Mouse (Mus musculus): ENCODE results near the gene Iars2.
A peak's percentile ranks its signal among the peaks of the same experiment; 100 is the strongest.
"Not testable (repeated sequence)": the region's sequence is repeated elsewhere in the genome, so short reads cannot be mapped to it uniquely, and the experiment has no call there.

The Iars2 gene

GRCm38 (mm10) chr1:185331364-185331763 is 2.2 kb upstream of the Iars2 start:
- DNase-seq, result no peak

DNA sequence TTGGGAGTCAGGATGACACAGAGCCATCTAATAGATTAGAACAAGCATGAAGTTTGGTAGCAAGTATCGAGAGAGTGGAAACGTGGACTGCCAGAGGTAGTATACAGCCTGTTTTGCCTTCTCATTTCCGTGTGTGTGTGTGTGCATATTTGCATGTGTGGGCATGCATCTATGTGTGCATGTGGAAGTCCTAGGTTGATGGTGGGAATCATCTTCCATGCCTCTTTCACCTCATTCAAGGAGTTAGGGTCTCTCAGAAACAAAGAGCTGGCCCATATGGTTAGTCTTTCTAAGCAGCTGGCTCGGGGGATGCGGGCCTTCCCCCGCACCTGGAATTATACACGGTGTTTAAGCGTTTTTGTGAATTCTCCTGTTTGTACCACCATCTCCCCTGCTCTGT is 655 bp upstream of the Iars2 start:
- no peak for DNase-seq

- DNase-seq, result not testable (repeated sequence)
These were observed 1.3 kb downstream of the Iars2 start for GRCm38 (mm10) chr1:185327754-185328345.

- peak; percentile 27 for DNase-seq
These were observed 13.2 kb downstream of the Iars2 start for GRCm38 (mm10) chr1:185315846-185316568.

DNA sequence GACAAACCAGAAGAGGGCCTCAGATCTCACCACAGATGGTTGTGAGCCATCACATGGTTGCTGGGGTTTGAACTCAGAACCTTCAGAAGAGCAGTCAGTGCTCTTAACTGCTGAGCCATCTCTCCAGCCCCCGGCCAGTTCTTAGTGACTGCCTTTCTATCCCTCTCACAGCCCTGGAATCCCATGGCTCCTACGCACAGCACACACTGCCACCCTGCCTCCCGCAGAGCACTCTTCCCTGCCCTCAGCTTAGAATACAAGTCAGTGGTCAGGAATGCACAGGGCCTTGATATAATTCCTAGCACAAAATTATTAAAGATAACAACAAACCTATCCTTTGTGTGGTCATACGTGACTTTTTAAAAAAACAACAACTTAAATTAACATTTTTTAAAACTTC is 14.7 kb downstream of the Iars2 start:
- no peak for DNase-seq

DNA sequence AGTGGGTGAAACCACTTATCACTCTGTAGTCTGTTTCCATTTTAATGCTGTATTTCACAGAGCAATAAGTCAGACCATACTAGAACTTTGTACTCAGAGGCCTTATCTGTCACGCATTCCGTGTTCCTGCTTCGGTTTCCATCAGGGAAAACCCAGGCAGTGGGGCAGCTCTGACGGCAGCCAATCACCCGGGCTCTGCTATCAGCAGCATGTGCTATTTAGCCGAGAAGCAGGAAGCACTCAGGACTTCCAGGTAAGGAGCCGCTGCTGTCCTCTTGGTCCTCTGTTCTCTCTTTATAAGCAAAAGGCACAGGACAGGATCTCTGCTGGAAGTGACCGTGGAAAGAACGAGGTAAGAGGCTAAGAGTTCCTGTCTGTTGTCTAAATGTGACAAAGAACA is 17.2 kb downstream of the Iars2 start:
- DNase-seq, result no peak

GRCm38 (mm10) chr1:185308908-185309307 is 20.3 kb downstream of the Iars2 start:
- DNase-seq, result peak; percentile 26

- DNase-seq, result no peak
These were observed 20.9 kb downstream of the Iars2 start for GRCm38 (mm10) chr1:185308334-185308733.

GRCm38 (mm10) chr1:185307645-185308044 is 21.6 kb downstream of the Iars2 start:
- DNase-seq, result no peak

GRCm38 (mm10) chr1:185306836-185307235 is 22.4 kb downstream of the Iars2 start:
- DNase-seq, result no peak

- DNase-seq, result no peak
These were observed 26.4 kb downstream of the Iars2 start for GRCm38 (mm10) chr1:185302816-185303215.

DNA sequence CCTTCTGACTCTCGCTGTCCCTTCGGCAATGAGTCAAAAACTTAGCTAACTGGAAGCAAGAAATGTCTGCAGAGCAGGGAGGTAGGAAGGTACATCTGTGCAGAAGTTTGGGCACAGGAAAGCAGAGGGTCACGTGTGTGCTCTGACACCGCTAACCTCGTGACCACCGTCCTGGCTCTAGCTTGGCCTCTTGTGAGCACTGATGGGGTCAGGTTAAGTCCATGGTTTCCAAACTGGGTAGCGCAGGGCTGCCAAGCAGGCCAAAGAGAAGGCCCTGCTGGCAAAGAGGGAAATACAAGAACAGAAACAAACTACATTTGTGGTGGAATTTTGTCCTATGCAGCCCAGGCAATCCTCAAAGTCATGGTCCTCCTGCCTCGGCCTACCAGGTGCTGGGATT is 30.7 kb downstream of the Iars2 start:
- DNase-seq, result no peak

DNA sequence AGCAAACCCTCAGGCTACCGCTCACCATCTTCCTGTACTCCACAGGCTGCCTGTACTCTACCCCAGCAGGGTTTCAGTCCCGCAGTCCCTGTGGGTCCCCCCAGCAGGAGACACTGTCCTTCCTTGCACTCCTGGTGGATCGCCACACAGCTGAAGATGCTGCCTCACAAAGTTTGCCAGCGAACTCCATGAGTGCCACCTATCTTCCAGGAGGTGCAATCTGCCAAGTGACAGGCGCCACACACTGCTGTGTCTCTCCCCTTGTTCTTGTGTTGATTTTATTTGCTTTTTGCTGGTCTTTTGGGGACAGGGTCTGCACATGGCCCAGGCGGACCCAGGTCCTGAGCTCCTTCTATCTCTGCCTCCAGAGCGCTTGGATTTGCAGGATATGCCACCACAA is 32.3 kb downstream of the Iars2 start:
- DNase-seq, result no peak

GRCm38 (mm10) chr1:185292646-185293360 is 36.4 kb downstream of the Iars2 start:
- DNase-seq, result no peak

DNA sequence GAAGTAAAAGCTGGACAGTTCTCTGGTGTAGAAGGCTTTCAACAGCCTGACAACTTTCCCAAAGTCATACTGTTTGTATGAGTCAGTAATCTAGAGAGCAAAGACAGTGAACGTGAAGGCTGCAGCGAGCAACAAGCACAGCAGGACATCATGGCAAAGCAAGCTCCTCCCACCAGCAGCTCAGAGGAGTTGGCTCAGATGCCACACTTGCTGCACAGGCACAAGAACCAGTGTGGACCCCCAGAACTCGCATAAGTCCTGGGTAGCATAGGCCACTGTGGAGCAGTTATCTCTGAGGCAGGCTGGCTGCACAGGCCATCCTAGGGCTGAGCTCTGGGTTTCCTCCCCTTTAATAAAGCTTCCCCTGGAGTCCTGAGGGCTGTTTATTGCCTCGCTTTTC is 37.9 kb downstream of the Iars2 start:
- no peak for DNase-seq

GRCm38 (mm10) chr1:185289231-185289630 is 40.0 kb downstream of the Iars2 start:
- no peak for DNase-seq

DNA sequence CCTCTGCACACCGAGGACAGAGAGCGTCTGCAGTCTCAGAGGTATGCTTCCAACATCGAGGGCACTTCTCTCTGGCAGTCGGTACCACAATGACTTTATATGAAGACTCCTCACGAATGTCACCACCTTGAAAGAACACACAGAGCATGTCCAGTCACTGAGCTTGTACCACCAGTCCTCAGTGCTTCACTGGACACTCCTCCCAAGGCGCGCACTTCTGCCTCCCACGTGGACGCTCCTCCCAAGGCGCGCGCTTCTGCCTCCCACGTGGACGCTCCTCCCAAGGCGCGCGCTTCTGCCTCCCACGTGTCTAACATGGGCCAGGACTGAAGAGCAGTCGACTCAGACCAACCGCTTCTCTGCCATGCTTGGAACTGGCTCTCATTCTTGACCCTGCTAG is 42.1 kb downstream of the Iars2 start:
- DNase-seq, result no peak

- peak; percentile 77 for DNase-seq
These were observed 44.0 kb downstream of the Iars2 start for GRCm38 (mm10) chr1:185285171-185285570.

DNA sequence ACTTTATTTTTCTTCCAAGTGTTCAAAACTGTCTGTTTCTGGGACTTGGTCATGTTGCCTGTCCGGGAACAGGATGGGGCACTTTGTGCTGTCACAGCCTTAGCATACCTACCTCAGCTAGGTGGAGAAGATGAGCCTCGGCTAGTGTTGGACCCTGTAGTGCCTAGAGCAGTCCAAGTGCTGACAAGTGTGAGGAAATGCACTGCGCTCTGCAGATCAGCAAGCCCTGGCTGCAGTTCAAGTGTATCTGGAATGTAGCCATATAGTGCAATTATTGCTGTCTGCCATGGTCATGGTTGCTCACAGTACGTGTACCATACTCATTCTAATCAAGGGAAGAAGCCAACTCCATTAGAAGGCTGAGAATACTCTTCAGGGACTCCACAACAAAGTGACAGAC is 44.5 kb downstream of the Iars2 start:
- DNase-seq, result peak; percentile 74

DNA sequence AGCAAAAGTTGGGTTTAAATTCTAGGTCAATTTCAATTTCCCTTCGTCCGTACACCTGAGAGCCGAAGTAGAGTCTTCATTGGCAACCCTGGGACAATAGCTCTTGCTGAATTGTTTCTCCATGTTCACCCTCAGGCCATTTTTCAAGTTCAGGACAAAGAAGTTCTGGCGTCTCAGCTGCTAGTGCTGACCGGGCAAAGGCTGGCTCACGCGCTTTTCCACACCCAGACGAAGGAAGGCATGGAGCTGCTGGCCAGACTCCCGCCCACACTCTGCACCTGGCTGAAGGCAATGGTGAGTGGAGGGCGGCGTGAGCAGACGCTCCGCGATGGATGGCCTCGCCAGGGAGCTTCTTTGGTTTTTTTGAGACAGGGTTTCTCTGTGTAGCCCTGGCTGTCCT is 45.9 kb downstream of the Iars2 start:
- DNase-seq, result no peak

DNA sequence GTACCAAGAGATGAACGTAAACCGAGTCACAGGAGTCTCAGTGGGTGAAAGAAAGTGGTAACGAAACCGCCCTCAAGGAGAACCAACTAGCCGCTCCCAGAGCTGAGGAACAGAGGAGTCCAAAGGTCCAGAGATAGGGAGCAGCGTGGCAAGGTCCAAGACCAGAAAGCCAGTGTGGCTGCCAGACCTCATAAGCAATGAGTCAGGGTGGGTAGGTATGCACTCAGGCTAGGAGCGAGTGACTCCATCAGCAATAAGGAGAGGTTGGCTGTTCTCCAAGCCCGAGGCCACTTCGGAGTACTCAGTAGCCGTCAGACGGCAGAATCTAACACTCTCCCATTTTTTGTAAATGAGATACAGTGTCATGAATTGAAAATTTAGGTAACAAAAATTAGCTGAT is 46.4 kb downstream of the Iars2 start:
- DNase-seq, result peak; percentile 47

DNA sequence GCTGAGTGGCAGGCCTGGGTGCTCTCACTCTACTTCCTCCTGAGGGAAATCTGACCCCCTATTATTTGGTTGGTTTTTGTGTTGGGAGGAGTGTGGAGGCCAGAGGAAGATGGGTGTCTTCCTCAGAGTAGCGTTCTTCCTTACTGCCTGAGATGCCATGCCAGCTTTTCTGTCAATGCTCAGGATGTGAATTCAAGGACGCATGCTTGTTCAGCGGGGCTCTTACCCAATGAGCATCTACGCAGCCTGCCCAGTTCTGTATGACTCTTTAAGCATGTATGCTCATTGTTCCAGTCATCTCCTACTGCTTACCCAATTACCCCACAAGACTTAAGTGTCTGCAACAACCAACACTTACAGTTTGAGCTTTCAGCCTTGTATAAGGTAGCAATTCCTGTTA is 48.6 kb downstream of the Iars2 start:
- no peak for DNase-seq

GRCm38 (mm10) chr1:185279288-185279687 is 49.9 kb downstream of the Iars2 start:
- DNase-seq, result no peak

GRCm38 (mm10) chr1:185277022-185277421 is 52.2 kb downstream of the Iars2 start:
- DNase-seq, result peak; percentile 69
